Mouse (Mus musculus) urinary bladder, adult 18-20 months (tissue): ENCODE results near the gene Efl1.
"Not testable (repeated sequence)": the region's sequence is repeated elsewhere in the genome, so short reads cannot be mapped to it uniquely, and the experiment has no call there.

ENCODE experiments used
- DNase-seq, 2 experiments: peaks; one replicate each; pipeline ENCODE4 v3.0.0; 2022; ENCODE audit warnings: low spot score in 2 of 2, mixed read lengths in 2 of 2

Gene Efl1

DNA sequence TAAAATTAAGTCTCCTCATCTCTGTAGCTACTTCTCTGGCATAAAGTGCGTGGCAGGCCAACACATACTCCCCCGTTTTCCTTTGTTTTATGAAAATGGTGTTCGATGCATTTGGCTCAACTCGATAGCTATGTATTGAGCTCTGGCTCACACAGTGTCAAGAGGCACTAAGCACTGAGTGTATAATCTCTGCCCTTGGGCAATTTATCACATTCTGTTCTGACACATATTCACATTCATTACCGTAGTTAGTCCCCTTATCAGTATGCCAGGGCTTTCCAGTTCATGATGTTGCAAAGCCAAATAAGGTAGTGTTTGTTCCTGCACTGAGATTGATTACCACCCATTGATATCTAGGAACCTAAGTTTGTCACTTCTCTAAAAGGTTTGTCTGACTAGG lies 71.3 kb downstream of the Efl1 start:
- DNase-seq: no peak

DNA sequence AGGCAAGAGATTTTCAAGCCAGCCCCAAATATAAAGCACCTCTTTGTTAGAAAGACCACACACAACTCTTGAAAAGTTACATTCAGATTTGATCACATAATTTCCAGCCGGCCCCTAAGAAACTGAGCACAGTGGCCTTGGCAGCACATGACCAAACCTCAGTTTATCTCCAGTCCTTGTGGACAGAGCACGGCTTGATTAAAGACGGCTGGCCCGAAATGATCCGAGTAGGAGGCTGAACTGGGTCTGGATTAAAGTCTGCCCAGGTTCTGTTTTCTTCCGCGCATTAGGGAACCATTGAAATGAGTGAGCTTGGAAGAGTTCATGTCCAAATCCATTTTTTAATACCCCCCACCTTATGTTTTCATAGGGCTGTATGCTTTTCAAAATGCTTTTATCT lies 72.1 kb downstream of the Efl1 start:
- DNase-seq: no peak

DNA sequence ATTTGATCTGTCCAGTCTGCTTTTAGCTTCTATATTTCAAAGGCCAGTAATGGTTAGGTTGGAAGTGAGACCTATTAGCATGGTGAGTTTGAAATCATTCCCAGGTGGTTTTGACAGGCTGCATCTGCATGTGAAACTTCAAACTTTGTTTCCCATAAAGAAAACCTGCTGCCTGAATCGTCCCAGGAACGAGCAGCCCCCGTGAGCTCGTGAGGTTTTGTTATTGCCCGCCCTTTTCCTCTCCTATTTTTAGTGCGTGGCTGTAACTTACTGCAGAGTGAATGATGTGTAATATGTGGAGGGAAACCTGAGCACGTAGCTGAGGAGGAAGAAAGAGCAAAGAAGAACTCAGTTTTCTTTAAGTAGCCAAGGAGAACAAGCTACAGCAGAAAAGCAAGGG lies 72.5 kb downstream of the Efl1 start:
- no peak for DNase-seq

DNA sequence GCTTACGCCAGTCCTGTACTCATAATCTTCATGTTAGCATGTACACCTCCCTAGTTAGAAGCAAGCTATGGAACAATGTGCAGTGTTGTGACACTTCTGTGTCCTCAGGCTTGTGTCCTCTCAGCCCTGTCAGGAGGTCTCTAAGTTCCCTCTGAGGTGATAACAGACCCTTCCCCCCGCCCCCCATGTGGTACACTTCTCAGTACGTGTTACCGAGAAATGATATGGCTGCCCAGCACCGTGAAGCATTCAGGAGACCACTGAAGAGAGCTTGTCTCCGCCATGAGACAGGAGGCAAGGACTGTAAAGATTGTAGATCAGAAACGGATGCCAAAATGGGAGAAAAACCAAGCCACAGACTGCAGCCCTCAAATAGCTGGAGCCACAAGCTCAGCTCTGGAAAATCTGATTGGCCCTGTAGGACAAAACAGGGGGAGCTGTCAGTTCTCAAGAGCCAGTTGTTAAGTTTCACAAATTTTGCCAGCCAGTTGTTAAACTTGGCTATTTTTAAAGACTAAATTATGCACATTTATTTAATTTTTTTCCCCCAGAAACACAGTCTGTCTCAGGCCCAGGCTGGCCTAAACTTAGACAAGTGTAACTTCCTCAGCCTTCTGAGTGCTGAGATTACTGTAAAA lies 74.2 kb downstream of the Efl1 start:
- DNase-seq: no peak

DNA sequence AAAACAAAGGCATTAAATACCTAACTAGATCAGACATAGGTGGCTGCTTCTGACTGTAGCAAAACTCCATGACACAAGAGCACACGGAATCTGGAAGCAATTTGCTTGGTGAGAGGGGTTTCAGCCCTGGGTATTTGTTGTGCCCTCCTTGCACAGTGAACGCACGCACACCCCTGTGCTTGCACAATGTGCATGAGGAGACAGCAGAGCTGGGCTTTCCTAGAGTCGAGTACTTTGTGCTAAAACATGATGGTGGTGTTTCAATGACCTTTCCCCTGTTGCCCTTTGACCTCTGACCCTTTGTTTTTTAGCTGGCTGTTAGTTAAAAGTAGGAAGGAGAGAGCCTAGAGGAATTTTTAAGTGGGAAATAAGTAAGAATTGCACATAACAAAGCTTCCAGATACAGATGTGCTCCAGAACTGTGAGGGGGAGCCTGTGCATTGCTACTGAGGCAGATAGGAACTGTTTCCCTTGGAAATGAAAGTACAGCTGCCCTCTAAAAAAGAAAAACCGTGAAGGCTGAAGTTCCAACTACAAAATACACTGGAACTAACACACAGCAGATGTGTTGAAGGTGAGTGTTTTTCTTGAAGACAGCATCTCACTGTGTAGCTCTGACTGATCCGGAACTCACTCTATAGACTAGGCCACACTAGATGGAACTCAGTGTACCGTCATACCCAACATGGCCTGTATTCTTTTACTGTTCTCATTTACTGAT lies 74.9 kb downstream of the Efl1 start:
- DNase-seq: no peak

DNA sequence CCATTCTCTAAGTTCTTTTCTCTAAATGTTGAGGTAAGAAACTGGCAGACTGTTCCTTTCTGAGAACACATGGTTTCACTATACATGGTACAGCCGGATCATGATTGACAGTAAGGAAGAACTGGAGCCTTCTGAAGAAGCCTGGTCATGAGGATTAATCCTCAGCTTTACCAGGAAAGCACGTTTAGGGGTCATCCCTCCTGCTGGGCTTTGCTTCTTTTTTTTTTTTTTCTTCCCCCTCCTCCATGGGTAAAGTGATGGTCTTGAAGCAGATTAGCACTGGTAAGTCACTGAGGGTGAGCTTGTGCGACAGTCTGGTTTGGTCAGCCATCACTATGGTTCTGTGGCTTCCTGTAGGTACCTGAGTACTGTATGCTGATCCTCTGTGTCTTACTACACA lies 76.1 kb downstream of the Efl1 start:
- no peak for DNase-seq

DNA sequence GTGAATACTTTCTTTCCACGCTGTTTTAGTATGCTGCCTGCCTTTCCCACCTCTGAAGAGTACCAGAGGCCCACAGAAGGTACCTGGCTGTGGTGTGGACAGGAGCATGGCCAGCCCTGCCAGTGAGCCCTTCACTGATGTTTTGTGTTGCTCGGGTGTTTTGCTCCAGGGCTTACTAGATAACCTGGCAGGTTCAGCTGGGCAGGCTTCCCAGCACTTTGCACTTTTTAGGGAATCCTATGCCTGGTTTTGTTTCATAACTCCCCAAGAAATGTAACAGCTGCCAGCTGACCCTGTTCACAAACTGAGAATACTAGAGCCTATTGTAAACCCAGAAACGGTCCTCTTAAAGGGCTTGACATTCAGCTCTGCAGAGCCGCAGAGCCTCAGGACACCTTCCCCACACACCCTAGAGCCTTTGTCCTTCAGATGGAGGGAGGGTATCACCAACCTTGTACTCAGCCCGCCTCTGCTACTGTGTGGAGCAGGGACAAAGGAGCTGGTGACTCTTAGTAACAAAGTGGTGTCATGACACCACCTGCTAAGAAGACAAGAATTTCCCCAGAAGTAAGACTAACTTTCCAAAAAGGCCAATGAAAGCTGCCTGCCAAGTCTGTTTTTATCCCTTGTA lies 76.7 kb downstream of the Efl1 start:
- no peak for DNase-seq

DNA sequence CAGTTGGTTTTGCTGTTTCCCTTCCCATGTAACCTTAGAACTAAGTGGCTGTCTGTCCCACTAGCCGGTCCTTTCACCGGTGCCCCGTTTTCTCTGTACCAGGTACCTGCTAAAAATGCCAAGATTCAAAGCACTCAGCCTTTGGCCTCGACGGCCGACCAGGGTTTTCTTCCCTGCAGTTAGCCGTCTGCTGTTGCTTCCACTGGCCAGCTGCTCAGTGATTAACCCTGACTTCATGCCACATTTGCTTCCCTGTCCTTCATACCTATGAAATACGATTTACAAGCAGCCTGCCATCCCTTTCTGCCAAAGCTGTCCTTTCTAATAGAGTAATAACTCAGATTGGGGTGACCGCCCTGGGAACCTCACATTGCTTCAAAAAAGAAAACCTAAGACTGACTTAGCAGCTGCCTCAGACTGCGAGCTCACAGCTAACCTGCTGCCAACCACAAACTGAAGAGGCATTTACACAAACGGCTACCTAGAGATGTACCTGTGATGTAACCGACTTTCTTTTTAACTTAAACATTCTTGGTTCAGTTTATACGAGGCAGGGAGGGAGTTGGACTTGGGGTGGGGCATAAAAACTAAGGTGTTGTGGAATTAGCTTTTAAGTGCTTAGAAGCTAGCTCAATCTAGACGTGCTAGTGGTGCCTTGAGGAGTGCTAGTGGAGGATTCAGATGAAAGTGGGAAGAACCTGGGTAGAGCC lies 77.5 kb downstream of the Efl1 start:
- no peak for DNase-seq

DNA sequence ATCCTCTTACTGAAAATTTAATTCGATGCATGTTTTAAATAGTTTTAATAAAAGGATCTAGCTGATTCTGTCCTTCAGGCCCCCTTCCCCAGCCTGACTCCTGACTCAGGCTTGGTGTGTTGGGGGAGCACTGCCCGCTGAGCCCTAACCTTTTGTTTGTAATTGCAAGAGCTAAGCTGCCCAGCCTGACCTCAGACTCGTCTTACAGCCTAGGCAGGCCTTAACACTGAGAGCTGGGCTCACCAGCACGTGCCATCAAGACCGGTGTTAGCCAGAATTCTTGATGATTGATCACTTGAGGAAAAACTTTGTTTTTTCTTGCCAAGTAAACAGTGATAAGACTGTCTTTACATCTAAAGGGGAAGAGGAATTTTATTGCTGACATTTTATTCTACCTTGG lies 78.7 kb downstream of the Efl1 start:
- no peak for DNase-seq

DNA sequence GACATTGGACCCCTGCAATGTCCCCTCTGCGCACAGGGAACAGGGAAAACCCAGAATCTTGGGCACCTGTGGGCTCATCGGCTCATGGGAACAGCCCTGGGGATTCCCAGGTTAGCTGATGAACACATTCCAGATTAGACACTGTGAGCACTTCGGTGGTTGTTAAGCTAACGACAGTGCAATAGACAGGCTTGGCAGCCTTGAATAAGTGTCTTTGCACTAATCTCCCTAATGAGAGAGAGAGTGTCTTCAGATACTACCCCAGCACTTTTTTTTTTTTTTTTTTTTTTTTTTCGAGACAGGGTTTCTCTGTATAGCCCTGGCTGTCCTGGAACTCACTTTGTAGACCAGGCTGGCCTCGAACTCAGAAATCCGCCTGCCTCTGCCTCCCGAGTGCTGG lies 80.6 kb downstream of the Efl1 start:
- not testable (repeated sequence) for DNase-seq

DNA sequence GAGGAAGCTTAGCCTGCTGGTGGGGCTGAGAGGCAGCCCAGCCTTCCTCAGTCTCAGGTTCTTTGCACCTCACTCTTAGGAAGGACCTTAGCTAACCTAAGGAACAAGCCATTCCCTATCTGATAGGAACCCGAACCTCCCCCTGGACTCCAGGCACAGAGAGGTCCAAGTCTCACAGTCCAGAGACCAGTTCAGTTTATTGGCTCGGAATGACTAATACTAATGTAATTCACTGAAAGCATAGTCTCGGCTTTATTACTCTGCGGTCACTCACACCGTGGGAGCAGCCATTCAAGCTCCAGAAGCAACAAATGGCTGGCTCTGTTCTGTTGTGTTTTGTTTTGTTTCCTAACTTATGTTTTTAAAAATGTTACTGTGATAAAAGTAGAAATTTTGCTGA lies 84.7 kb downstream of the Efl1 start:
- no peak for DNase-seq

DNA sequence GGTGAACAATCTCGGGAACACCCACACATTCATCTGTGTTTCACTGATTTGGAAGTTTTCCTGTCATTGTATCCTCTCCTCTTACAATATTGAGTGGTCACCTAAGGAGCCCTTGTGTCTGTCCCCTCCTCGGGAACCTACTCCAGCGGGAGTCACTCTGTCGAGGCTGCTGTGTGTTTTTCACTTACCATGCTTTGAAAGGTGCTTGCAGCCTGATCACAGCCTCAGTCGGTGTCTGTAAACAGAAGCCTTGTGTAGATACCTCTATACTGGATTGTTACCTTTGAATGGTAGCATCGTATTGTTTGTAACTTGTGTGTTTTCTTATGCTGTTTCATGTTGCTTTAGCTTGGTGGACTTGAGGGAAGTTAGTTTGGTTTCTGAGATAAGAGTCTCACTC lies 85.6 kb downstream of the Efl1 start:
- no peak for DNase-seq

DNA sequence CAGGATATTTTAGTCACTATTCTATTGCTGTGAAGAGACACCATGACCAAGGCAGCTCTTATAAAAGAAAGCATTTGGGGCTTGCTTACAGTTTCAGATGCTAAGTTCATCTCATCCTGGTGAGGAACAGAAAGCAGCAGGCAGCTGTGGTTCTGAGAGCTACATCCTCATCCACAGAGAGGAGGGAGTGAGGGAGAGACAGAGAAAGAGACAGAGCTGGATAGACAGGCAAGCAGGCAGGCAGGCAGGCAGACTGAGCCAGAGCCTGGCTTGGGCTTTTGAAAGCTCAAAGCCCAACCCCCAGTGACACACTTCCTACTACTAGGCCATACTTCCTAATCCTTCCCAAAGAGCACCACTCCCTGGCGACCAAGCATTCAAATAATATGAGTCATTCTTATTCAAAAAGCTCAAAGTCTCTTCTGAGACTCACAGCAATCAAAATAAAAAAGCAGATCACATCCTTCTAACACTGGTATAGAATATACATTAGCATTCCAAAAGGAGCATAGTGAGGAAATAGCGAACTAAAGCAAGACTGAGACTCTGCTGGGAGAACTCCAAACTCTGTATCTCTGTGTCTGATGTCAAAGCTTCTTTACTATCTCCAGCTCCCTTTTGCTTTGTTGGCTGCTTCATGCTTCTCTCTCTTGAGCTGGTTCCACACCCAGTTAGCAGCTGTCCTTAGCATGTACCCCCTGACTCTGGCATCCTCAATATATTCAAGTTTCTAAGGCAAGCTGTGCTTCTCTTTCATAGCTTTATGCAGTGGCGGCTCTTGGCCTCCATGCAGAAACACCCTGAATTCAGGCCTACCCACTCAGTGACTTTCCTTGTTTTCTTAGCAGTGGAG lies 86.6 kb downstream of the Efl1 start:
- DNase-seq: no peak

DNA sequence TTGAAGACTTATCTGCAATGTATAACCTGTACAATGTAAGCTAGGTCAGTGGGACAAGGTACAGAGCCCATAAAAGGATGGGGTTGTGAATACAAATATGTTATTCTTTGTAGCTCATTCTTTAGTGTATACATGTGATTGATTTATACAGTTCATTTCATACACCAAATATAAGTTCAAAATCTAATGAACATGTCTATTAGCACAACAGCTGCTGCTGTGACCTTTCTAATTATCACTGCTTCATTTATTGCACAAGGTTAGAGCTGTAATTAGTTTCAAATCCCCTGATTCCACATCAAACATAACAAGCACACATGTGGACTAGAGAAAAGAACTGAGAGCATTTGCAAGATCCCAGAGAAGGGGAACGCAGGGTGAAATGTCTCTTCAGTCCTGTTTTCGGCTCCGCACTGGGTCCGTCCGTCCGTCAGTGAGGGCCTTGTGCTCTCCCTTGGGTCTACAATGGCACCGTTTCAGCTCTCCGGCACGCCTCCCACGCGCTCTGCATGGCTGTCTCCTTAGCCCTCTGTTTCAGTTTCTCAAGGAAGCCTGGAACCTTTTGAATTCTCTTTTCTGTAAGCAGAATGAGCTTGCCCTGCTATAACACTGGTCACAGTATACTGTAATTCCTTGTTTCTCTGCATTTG lies 94.8 kb downstream of the Efl1 start:
- DNase-seq: no peak

DNA sequence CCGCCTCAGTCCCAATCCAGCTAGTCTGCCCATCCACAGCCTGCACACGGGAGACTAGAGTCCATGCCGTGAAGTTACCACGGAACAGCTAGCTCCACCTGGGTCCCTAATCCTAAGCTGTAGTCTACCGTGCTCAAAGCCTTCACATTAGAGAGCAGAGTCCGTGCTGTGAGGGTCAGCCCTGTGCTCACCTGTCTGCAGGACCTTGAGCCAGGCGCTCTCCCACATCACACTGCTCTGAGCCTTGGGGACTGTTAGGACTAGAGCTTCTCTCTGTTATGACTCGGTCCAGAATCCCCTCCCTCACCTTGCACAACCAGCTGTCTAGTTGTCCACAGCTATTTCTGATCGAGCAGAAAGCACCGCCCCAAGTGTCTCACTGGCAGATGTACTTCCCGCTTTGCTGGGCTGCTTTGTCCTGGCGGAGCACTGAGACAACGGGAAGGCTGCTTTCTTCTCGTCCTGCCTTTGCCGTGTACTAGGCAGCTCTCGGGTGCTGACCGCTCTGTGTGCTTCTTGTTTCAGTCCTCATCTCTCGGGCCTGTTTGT lies 95.8 kb downstream of the Efl1 start:
- no peak for DNase-seq

DNA sequence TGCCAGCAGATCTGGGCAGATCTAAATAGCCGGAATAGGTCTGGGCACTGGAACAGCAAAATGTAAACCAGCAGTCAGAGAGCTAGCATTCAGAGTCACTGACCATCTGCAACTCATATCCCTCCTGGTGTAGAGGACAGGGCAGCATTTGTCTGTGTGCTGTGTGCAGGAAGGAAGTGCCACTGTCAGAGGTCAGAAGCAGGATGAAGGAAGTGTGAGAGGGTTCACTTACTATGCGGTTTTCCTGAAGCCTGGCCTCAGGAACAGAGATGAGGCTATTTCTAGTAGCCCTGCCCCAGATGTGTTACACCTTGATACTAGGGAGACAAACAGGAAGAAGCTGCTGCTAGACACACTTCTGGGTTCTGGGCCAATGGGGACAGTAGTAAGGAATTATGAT lies 100.4 kb downstream of the Efl1 start:
- no peak for DNase-seq

DNA sequence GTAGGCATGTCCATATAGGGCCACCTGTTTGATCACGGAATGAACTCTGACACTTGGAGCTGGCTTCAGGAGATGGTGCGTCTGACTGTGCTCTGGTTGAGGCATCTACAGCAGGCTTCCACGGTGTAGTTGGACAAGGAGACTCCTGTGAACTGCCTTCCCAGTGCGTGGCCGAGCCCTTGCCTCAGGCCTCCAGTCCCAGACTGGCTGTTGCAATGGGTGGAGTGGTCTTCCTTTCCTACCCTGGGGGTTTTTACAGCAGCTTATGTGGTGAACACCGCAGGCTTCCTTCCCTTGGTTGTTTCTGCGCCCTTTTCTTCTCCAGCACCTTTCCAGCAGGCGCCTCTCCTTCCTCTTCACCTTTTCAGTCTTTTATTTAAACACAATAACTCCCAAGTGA lies 100.8 kb downstream of the Efl1 start:
- DNase-seq: no peak

DNA sequence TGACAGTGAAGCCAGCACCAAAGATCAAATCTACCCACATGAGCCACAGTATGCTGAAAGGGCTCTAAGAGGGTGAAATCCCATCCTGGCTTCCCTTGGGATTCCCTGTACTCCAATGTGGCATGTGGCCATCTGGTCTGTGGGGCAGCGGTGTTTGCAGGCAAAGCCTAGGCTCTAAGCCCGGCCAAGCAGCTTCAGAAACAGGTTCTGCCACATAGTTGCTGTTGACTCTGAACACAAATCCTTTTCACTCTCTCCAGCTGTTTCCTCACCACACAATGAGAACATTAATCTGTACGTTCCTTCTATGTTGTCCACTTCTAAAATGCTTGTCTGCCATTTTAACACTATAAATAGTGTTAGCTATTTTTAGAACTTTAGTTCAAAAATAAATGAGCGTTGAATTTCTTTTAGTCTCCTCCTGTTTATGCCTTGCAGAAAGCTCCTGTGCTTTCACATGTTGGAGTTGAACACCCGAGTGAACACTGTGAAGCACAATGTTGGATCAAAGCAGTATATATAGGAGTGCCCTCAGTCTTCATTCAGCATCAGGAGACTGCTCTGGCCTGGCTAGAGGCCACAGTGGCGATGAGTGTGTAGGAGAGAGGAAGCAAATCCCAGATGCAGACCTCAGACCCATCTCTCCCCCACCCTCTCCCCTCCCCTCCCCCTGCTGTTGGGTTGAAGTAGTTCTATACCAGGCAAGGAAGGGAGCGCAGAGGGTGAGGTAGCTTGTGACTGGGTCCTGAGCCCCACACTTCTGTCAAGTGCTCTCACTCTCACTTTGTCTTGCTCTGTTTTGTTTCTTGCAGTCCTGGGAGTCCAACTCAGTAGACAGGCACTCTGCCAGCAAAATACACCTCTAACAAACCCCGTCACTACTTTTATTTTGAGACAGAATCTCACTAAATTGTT lies 104.0 kb downstream of the Efl1 start:
- DNase-seq: peak; percentile 37

DNA sequence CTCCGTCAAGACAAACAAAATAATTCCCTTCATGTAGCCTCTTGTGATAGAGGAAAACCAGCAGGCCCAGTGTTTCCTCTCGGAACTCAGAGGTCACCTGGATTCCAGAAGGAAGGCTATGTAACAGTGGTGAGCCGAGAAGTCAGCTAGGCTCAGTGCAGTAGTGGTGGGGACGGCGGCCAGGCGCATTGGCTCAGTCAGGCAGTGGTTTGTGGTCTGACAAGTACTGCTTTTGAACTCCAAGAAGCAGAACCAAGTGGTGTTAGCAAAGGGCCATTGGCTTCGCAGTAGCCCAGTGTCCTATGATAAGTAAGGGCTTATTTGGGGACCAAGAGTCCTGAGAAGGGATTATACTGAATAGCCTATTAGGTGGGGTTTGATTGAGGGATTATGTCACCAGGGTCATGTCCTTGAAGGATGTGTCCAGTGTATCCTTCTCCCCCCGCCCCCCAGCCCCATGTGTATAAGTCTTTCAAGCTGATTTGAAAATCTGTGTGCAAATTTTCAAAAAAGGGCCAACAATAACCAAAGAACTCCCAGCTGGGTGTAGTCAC lies 107.3 kb downstream of the Efl1 start:
- DNase-seq: no peak

DNA sequence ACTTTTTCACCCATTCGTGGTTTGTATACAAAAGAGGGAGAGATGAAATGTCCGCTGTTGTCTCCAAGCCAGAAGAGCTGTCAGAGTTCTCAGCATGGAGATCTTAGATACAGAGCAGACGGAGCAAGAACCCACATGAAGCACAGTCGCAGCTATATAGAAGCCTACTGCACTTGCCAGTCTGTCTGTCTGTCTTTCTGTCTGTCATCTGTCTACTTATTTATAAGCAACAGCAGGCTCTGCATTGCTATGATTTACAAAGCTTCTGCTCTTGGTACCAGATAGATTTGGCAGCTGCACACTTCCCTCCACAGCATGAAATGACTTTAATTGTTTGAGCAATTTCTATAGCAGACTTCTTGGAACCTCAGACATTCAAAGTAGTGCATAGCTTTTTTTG lies 110.1 kb downstream of the Efl1 start:
- no peak for DNase-seq
